Mouse (Mus musculus) liver, postnatal 0 days (tissue): ENCODE results near the gene Zdhhc14. TPM values are rescaled to one million over a fixed set of nuclear protein-coding genes. Genes with fewer than 3 reads are reported as not detected.

ENCODE experiments used
- ATAC-seq: fragments of 200-750 bp; cut with Nextera tagmentation; 2 replicates; pipeline ENCODE4 v1.8.0; 2017; ENCODE audit warnings: mild to moderate bottlenecking, moderate library complexity
- DNase-seq: peaks from one replicate; pipeline ENCODE4 v3.0.0-alpha.2; 2016
- H3K27ac ChIP-seq: fragments of 300-500 bp; sonication (generic); 2 replicates; pipeline ENCODE4 v1.5.1; 2014; ENCODE audit warnings: antibody characterized with exemption, moderate library complexity, mild to moderate bottlenecking, low read depth
- H3K27me3 ChIP-seq: fragments of 300-500 bp; sonication (generic); 2 replicates; pipeline ENCODE4 v1.6.1; 2014; ENCODE audit warnings: low read length, control low read depth, mixed read lengths; ENCODE audit not compliant: insufficient read depth
- H3K36me3 ChIP-seq: fragments of 300-500 bp; sonication (generic); replicated peaks from 2 replicates; pipeline ENCODE4 v1.6.1; 2014; ENCODE audit warnings: mild to moderate bottlenecking, control low read depth, low read length, moderate library complexity, mixed read lengths; ENCODE audit not compliant: insufficient read depth
- H3K4me1 ChIP-seq: fragments of 300-500 bp; sonication (generic); 2 replicates; pipeline ENCODE4 v1.6.1; 2014; ENCODE audit warnings: antibody characterized with exemption, mild to moderate bottlenecking, control low read depth; ENCODE audit not compliant: insufficient read depth
- H3K4me2 ChIP-seq: fragments of 300-500 bp; sonication (generic); 2 replicates; pipeline ENCODE4 v1.6.1; 2014; ENCODE audit warnings: low read depth, mild to moderate bottlenecking, low read length, moderate library complexity, mixed read lengths
- H3K4me3 ChIP-seq: fragments of 300-500 bp; sonication (generic); 2 replicates; pipeline ENCODE4 v1.5.1; 2014; ENCODE audit warnings: low read depth, low read length
- H3K9ac ChIP-seq: fragments of 300-500 bp; sonication (generic); replicated peaks from 2 replicates; pipeline ENCODE4 v1.6.1; 2014; ENCODE audit warnings: mild to moderate bottlenecking, moderate library complexity
- H3K9me3 ChIP-seq: fragments of 300-500 bp; sonication (generic); 2 replicates; pipeline ENCODE4 v1.6.1; 2016; ENCODE audit warnings: mild to moderate bottlenecking, control low read depth, low read length, mixed read lengths
- CTCF ChIP-seq: sonication (generic); IDR thresholded peaks from 2 replicates; pipeline ENCODE4 v1.5.1; 2016; ENCODE audit warnings: antibody characterized with exemption, low read depth
- EP300 ChIP-seq: IDR thresholded peaks from 2 replicates; pipeline ENCODE4 v1.6.1; 2016; ENCODE audit warnings: antibody characterized with exemption, low read depth, mild to moderate bottlenecking
- WGBS: fragments of 180-500 bp; shearing (Covaris S2); extraction: QIAGEN DNeasy Blood & Tissue Kit; methylation state at CpG from one replicate; pipeline ENCODE4 v1.1.7; 2014; ENCODE audit not compliant: insufficient replicate concordance; 5-methylcytosine and 5-hydroxymethylcytosine counted together
- polyA plus RNA-seq: library from polyadenylated mRNA; unstranded; fragments of >200 nt; fragmentation: Nextera tagmentation; extraction: Ambion mirVana; gene quantifications from 2 replicates; pipeline ENCODE4 v1.2.1, GENCODE M21; 2015

The Zdhhc14 gene
- polyA plus RNA-seq, 1 experiment from 2014 or later = 2.7 TPM

GRCm38 (mm10) chr17:5497695-5498094 lies 5.3 kb downstream of the Zdhhc14 start:
- ATAC-seq = no peak
- no peak for TF ChIP-seq EP300
- TF ChIP-seq CTCF = no peak
- no peak for DNase-seq
- 87% methylated on average over 8 of the region's 8 CpGs for WGBS
- Histone ChIP-seq H3K9me3 (no peaks in the 10 kb centered on the region), H3K36me3 (peaks cover 3% of the 10 kb centered on the region; the same call in 1 of the 2 replicates), H3K4me3 (no peak overlapping the region), H3K9ac (no peak overlapping the region), H3K4me1 (peaks cover 15% of the 10 kb centered on the region), H3K4me2 (no peak overlapping the region), H3K27me3 (no peaks in the 10 kb centered on the region), H3K27ac (no peak overlapping the region)

GRCm38 (mm10) chr17:5498996-5499395 lies 6.6 kb downstream of the Zdhhc14 start:
- 75% methylated on average over 4 of the region's 4 CpGs for WGBS
- peaks cover 10% of the 10 kb centered on the region for H3K4me1 ChIP-seq
- TF ChIP-seq CTCF (no peak), EP300 (peak; percentile 90)
- peak overlapping the region; percentile 27; the same call in 1 of the 2 replicates for H3K4me2 ChIP-seq
- no peaks in the 10 kb centered on the region for H3K9me3 ChIP-seq
- peak; percentile 27; the same call in 1 of the 2 replicates for ATAC-seq
- DNase-seq = no peak
- no peak overlapping the region for H3K9ac ChIP-seq
- H3K4me3 ChIP-seq = no peak overlapping the region
- no peak overlapping the region for H3K27ac ChIP-seq
- H3K27me3 ChIP-seq = no peaks in the 10 kb centered on the region
- peaks cover 3% of the 10 kb centered on the region; the same call in 1 of the 2 replicates for H3K36me3 ChIP-seq

GRCm38 (mm10) chr17:5503981-5504760 lies 11.8 kb downstream of the Zdhhc14 start:
- H3K4me3 ChIP-seq = no peak overlapping the region
- peaks cover 13% of the 10 kb centered on the region for H3K4me1 ChIP-seq
- DNase-seq = no peak
- no peaks in the 10 kb centered on the region for H3K9me3 ChIP-seq
- no peaks in the 10 kb centered on the region for H3K36me3 ChIP-seq
- H3K27me3 ChIP-seq = no peaks in the 10 kb centered on the region
- no peak for TF ChIP-seq CTCF
- TF ChIP-seq EP300 = no peak
- peak overlapping the region; percentile 55; the same call in 1 of the 2 replicates for H3K27ac ChIP-seq
- no peak overlapping the region for H3K9ac ChIP-seq
- WGBS = 59% methylated on average over 8 of the region's 8 CpGs
- no peak for ATAC-seq
- peak overlapping the region; percentile 49 for H3K4me2 ChIP-seq

- no peaks in the 10 kb centered on the region for H3K9me3 ChIP-seq
- ATAC-seq (no peak), DNase-seq (no peak)
- no peak overlapping the region for H3K4me3 ChIP-seq
- WGBS = 57% methylated on average over 4 of the region's 4 CpGs
- TF ChIP-seq EP300 (peak; percentile 89), CTCF (no peak)
- no peaks in the 10 kb centered on the region for H3K27me3 ChIP-seq
- no peak overlapping the region for H3K9ac ChIP-seq
- H3K4me1 ChIP-seq = peaks cover 13% of the 10 kb centered on the region
- H3K36me3 ChIP-seq = no peaks in the 10 kb centered on the region
- peak overlapping the region; percentile 49 for H3K4me2 ChIP-seq
- H3K27ac ChIP-seq = peak overlapping the region; percentile 55; the same call in 1 of the 2 replicates
Measured at GRCm38 (mm10) chr17:5504969-5505368, 12.6 kb downstream of the Zdhhc14 start.

- 48% methylated on average over 7 of the region's 7 CpGs for WGBS
- Histone ChIP-seq H3K4me3 (peak overlapping the region; percentile 4), H3K27me3 (no peaks in the 10 kb centered on the region), H3K4me1 (peaks cover 27% of the 10 kb centered on the region), H3K27ac (peak overlapping the region; percentile 72), H3K4me2 (peak overlapping the region; percentile 49), H3K9me3 (no peaks in the 10 kb centered on the region), H3K36me3 (no peaks in the 10 kb centered on the region), H3K9ac (no peak overlapping the region)
- peak; percentile 71 for ATAC-seq
- peak; percentile 58 for DNase-seq
- no peak for TF ChIP-seq EP300
- TF ChIP-seq CTCF = no peak
Measured at GRCm38 (mm10) chr17:5506553-5506952, 14.2 kb downstream of the Zdhhc14 start.

GRCm38 (mm10) chr17:5506988-5507387 lies 14.6 kb downstream of the Zdhhc14 start:
- DNase-seq (peak; percentile 75), ATAC-seq (peak; percentile 93)
- TF ChIP-seq EP300 (peak; percentile 97), CTCF (no peak)
- H3K9me3 ChIP-seq = no peaks in the 10 kb centered on the region
- peak overlapping the region; percentile 72 for H3K27ac ChIP-seq
- peak overlapping the region; percentile 56; the same call in 1 of the 2 replicates for H3K9ac ChIP-seq
- peak overlapping the region; percentile 49 for H3K4me2 ChIP-seq
- peaks cover 30% of the 10 kb centered on the region for H3K4me1 ChIP-seq
- H3K4me3 ChIP-seq = peak overlapping the region; percentile 4
- WGBS = 30% methylated on average over 5 of the region's 5 CpGs
- H3K27me3 ChIP-seq = no peaks in the 10 kb centered on the region
- no peaks in the 10 kb centered on the region for H3K36me3 ChIP-seq
